Mouse (Mus musculus): ENCODE data around the gene Uqcrfs1.

Uqcrfs1 gene

GRCm38 (mm10) chr13:30507651-30508050 is 37.5 kb downstream of the Uqcrfs1 start:
- no peak for DNase-seq (ENCODE audit: extremely low read depth, insufficient read length, low spot score)

DNA sequence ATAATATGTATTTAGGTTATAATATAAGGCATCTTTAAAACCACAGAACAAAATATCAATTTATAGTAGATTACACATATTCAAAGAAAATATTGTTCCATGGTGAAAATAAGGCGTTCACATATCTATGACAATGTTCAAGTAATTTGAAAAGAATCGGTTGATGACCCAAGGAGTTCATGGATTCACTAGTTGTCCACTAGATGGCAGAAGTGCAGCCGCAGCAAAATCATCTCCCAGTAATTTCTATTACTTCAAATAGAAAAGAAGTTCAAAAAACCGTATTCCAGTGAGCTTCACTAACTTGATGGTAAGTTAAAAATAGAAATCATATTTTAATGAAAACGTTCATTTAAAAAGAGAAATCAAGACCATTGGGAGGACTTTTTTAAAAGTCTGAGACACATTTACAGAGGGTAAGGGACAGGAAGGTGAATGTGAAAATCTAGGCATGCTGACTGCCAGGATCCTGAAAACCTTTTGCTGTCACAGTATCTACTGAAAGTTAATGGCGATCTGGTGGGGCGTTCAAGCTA is 43.2 kb downstream of the Uqcrfs1 start:
- no peak for DNase-seq (ENCODE audit: extremely low read depth, insufficient read length, low spot score)
